Mouse (Mus musculus) C2C12 (cell line): ENCODE measurements at regions not wholly inside any gene's neighbourhood (a gene's known extent, or its start where the extent isn't known, plus 50 kb on each side); places are given as distances from the start of the nearest gene placed in this dataset.
A peak's percentile ranks its signal among the peaks of the same experiment; 100 is the strongest.

Experiments used
- H3K27me3 ChIP-seq: one replicate; pipeline ENCODE4 v1.6.1; 2011; ENCODE audit not compliant: control insufficient read depth, insufficient read depth, insufficient read length
- H3K36me3 ChIP-seq: one replicate; pipeline ENCODE4 v1.6.1; 2011; ENCODE audit not compliant: control insufficient read depth, insufficient read depth
- H3K4me3 ChIP-seq: one replicate; pipeline ENCODE4 v1.5.1; 2011; ENCODE audit warnings: mild to moderate bottlenecking, control low read depth; ENCODE audit not compliant: poor library complexity, insufficient read depth, severe bottlenecking
- H3K79me2 ChIP-seq: one replicate; pipeline ENCODE4 v1.6.1; 2011; ENCODE audit not compliant: control insufficient read depth, insufficient read depth
- H3K79me3 ChIP-seq: one replicate; pipeline ENCODE4 v1.6.1; 2011; ENCODE audit warnings: low read depth, control low read depth
- H3ac ChIP-seq: one replicate; pipeline ENCODE3; 2011; ENCODE audit warnings: low read depth; ENCODE audit not compliant: control insufficient read depth, insufficient read length
- CEBPB ChIP-seq: IDR thresholded peaks from one replicate; pipeline ENCODE4 v1.6.1; 2011; ENCODE audit warnings: low read depth, mild to moderate bottlenecking, control low read depth, moderate library complexity
- CTCF ChIP-seq: IDR thresholded peaks from one replicate; pipeline ENCODE4 v1.5.1; 2011; ENCODE audit not compliant: control insufficient read depth, insufficient read depth, insufficient read length
- FOSL1 ChIP-seq: IDR thresholded peaks from one replicate; pipeline ENCODE4 v1.8.0; 2011; ENCODE audit warnings: mild to moderate bottlenecking, low read length; ENCODE audit not compliant: poor library complexity, insufficient read depth, severe bottlenecking
- MAX ChIP-seq: IDR thresholded peaks from one replicate; pipeline ENCODE4 v1.6.1; 2011; ENCODE audit warnings: mild to moderate bottlenecking, control low read depth
- MYOD1 ChIP-seq: IDR thresholded peaks from one replicate; pipeline ENCODE4 v1.6.1; 2011; ENCODE audit warnings: low read depth; ENCODE audit not compliant: control insufficient read depth, insufficient read length
- MYOG ChIP-seq: IDR thresholded peaks from one replicate; pipeline ENCODE4 v1.6.1; 2011; ENCODE audit not compliant: control insufficient read depth, insufficient read length; ENCODE audit errors: extremely low read depth
- USF1 ChIP-seq: IDR thresholded peaks from one replicate; pipeline ENCODE4 v1.6.1; 2011; ENCODE audit warnings: low read depth, mild to moderate bottlenecking, control low read depth, moderate library complexity

DNA sequence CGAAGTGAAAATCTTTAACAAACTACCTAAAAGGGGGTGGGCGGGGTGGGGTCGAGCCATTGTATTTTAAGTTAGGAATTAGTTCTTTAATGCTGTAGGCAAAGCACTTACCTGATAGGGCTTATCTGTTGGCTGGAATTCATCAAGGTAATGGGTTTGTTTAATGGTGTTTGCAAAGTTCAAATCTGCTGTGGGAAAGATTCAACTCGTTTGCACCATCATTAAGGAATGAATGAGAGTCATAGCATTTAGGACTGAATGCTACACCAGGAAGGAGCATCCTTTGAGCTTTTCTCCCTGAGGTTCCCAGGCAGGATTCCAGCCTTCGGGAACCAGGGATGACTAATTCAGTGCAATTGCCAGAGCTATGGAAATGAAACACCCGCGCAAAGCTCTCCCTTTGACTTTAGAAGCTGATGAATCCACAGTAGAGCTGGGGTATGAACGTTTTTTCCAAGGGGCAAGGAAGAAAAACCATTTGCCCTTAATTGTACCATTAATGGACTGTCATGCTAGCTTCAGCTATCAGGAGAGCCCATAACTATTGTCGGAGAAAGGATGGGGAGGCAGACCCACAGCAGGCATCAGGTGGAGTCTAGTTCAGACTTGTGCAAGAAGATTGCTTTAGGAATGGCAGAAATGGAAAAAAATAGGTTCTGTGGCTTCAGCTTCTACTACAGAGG is 57.3 kb upstream of the Cpm start:
- Histone ChIP-seq H3ac (no peak overlapping the region), H3K36me3 (no peaks in the 10 kb centered on the region), H3K79me3 (no peaks in the 10 kb centered on the region), H3K27me3 (no peaks in the 10 kb centered on the region), H3K79me2 (no peaks in the 10 kb centered on the region), H3K4me3 (no peak overlapping the region)
- TF ChIP-seq USF1 (no peak), MAX (no peak), FOSL1 (no peak), CEBPB (no peak), MYOG (no peak), CTCF (no peak)

- Histone ChIP-seq H3K79me3 (no peaks in the 10 kb centered on the region), H3K27me3 (no peaks in the 10 kb centered on the region), H3K36me3 (no peaks in the 10 kb centered on the region), H3ac (no peak overlapping the region), H3K4me3 (no peak overlapping the region), H3K79me2 (no peaks in the 10 kb centered on the region)
- TF ChIP-seq MYOD1 (peak; percentile 78), FOSL1 (no peak)
These were observed 58.1 kb upstream of the Cpm start for GRCm38 (mm10) chr10:117570971-117571861.

DNA sequence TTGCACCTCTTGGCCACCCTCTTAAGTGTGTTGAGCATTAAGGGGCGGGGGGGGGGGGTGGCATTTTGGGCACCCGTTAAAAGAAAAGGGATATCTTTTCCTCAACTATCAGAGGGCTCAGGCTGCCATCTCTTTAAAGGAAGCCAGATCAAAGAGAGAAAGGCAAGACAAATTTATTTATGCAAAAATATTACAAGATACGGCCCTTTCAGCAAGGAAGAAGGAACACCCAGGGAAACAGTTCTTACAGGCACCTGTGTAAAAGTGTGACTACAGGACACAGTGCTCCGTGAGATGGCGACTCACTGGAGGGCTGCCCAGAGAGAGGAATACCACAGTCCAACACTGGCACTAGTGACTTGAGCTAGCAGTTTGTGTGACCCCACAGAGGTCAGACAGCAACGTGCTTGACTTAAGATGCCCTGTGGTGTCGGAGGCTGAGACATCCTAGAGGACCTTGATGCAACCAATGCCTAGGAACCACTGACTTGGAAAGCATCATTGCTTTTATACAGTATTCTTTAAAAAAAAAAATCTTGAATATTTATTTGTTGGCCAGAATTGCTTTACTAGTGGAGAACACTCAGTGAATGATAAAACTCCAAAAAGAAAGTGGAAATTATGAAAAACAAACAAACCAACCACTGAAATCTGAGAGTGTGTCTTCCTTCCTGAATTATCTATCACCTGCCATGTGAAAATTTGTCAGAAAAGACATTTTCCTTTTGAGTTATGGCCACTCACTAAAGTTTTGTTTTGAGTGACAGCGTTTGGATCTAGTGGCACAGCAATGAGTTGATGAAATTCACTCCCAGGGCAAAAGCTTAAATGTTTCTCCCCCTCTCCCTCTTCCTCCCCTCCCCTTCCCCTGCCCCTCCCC is 59.0 kb upstream of the Cpm start:
- Histone ChIP-seq H3ac (no peak overlapping the region), H3K27me3 (no peaks in the 10 kb centered on the region), H3K79me3 (no peaks in the 10 kb centered on the region), H3K4me3 (no peak overlapping the region), H3K36me3 (no peaks in the 10 kb centered on the region), H3K79me2 (no peaks in the 10 kb centered on the region)
- TF ChIP-seq CTCF (no peak), MYOD1 (no peak), FOSL1 (no peak), USF1 (no peak), MAX (no peak), CEBPB (no peak), MYOG (no peak)

DNA sequence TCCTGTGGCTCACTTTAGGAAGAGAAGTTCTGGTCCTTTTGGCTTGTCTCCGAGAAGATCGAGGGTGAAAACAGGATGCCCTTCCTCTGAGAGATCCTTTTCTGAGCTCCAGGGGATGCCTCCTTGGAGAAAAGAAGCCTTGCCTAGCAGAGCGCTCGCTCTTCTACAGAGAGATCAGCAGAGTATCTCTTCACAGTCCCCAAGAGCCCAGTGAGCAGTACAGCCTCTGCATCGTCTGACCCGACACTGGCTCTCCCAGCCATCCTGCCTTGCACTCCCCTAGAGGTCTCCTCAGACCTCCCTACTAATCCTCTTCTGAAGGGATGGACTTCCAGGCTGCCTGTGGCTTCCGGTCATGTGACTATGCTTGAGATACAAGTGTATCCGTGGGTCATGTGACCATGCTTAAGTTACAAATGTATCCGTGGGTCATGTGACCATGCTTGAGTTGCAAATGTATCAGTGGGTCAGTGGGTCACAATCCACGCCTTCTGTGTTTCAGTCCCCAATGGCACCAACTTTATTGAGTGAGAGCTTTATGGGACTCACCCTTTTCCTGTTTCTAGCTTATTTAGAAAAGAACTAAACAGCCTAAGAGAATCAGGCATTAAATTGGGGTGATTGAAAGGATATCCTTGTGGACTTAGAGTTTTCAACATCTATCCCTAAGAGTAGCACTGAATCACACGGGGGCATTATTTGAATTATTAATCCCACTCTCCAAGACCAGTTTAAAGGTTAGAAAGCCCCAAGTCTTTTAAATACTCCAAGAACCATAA is 59.8 kb upstream of the Cpm start:
- H3K36me3 ChIP-seq: no peaks in the 10 kb centered on the region
- no peak overlapping the region for H3K4me3 ChIP-seq
- no peak overlapping the region for H3ac ChIP-seq
- no peaks in the 10 kb centered on the region for H3K27me3 ChIP-seq
- no peaks in the 10 kb centered on the region for H3K79me3 ChIP-seq
- TF ChIP-seq MAX (no peak), USF1 (peak; percentile 49)
- no peaks in the 10 kb centered on the region for H3K79me2 ChIP-seq

DNA sequence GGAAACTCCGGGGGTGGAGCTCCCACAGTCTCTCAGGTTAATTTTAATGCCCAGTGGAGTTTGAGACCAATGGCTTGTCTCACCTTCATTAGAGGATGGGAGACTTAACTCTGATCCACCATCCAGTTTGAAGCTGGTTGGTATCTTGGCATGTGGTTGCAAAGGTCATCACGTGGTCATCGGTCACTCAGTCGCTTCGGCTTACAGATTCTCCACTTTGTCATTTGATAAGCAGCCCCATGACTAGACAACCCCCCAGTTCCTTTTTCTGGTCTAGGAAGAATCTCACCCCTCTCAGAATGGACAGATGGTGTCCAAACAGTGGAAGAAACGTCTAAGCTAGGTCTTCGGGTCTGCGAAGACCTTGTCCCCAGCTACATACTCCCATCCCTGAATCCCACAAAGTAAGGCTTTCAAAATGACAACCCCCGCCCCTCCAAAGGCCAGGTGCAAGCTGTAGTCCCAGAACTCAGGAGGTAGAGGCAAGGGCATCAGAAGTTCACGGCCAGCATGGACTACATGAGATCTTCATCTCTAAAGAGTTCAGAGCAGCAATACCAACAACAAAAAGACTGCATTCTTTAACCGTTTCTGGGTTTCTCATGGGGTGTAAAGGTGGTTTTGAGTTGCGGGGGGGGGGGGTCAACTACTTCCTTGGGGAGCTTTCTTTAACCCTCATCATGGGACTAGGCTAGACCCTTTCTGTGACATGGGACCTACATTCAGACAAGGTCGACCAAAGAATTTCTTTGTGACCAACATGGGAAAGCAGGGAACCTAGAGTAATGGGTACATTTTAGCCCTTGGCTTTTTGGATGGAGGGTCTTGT is 60.6 kb upstream of the Cpm start:
- Histone ChIP-seq H3K4me3 (no peak overlapping the region), H3K79me2 (no peaks in the 10 kb centered on the region), H3ac (no peak overlapping the region), H3K79me3 (no peaks in the 10 kb centered on the region), H3K27me3 (no peaks in the 10 kb centered on the region), H3K36me3 (no peaks in the 10 kb centered on the region)
- TF ChIP-seq USF1 (no peak), CEBPB (no peak), MAX (no peak), MYOD1 (no peak), MYOG (no peak), CTCF (no peak), FOSL1 (no peak)
